Mouse (Mus musculus) thymus, adult 2 months (tissue): ENCODE data around the gene Smyd5. TPM values are rescaled to one million over a fixed set of nuclear protein-coding genes. Genes with fewer than 3 reads are reported as not detected.
A peak's percentile ranks its signal among the peaks of the same experiment; 100 is the strongest.

Source experiments
- DNase-seq: peaks from one replicate; pipeline ENCODE4 v3.0.0; 2021
- H3K27ac ChIP-seq: fragments of 200-500 bp; 2 replicates; pipeline ENCODE4 v1.5.1; 2012; ENCODE audit warnings: low read length, control low read depth; ENCODE audit not compliant: control insufficient read depth, insufficient read depth
- H3K27me3 ChIP-seq: fragments of 200-500 bp; 2 replicates; pipeline ENCODE4 v1.6.1; 2012; ENCODE audit warnings: mild to moderate bottlenecking, low read length, moderate library complexity, mixed read lengths; ENCODE audit not compliant: control insufficient read depth, insufficient read depth
- H3K36me3 ChIP-seq: fragments of 200-500 bp; 2 replicates; pipeline ENCODE4 v1.6.1; 2012; ENCODE audit warnings: mild to moderate bottlenecking, low read length, moderate library complexity; ENCODE audit not compliant: control insufficient read depth, insufficient read depth
- H3K4me1 ChIP-seq: fragments of 200-500 bp; replicated peaks from 2 replicates; pipeline ENCODE4 v1.6.1; 2012; ENCODE audit warnings: low read length; ENCODE audit not compliant: control insufficient read depth, insufficient read depth
- H3K4me3 ChIP-seq: fragments of 200-500 bp; 2 replicates; pipeline ENCODE4 v1.5.1; 2012; ENCODE audit warnings: mild to moderate bottlenecking, low read length, control low read depth, moderate library complexity; ENCODE audit not compliant: control insufficient read depth, insufficient read depth
- CTCF ChIP-seq: fragments of 200-500 bp; IDR thresholded peaks from 2 replicates; pipeline ENCODE4 v1.5.1; 2012; ENCODE audit warnings: mild to moderate bottlenecking, control low read depth, low read length, moderate library complexity, borderline replicate concordance; ENCODE audit not compliant: control insufficient read depth, poor library complexity, insufficient read depth; ENCODE audit errors: extremely low read depth
- POLR2A ChIP-seq: fragments of 200-500 bp; IDR thresholded peaks from 2 replicates; pipeline ENCODE4 v1.6.1; 2012; ENCODE audit warnings: mild to moderate bottlenecking, low read length, control low read depth, moderate library complexity; ENCODE audit not compliant: control insufficient read depth, poor library complexity, insufficient read depth; ENCODE audit errors: extremely low read depth
- WGBS: fragments of 180-500 bp; shearing (Covaris S2); methylation state at CpG from one replicate; pipeline ENCODE4 v1.1.7; 2018; 5-methylcytosine and 5-hydroxymethylcytosine counted together
- polyA plus RNA-seq: library from polyadenylated mRNA; depleted of rRNA; stranded (reverse); fragments of >200 nt; gene quantifications from 2 replicates; pipeline ENCODE4 v1.2.3, GENCODE M21; 2012; rRNA removed

The Smyd5 gene
- 28.4 and 30.0 TPM in 2 replicates for polyA plus RNA-seq

GRCm38 (mm10) chr6:85431842-85432431 lies at the start of gene Smyd5:
Smyd5 (plus strand) TSS chr6:85431989.
- Histone ChIP-seq H3K4me3 (peak within 1 kb of the TSS; percentile 87), H3K4me1 (peaks cover 9% of the 10 kb centered on the region), H3K36me3 (no peaks in the 10 kb centered on the region), H3K27ac (no peak within 1 kb of the TSS), H3K27me3 (no peaks in the 10 kb centered on the region)
- peak; percentile 90 for DNase-seq
- 2% methylated on average over 39 of the region's 39 CpGs for WGBS
- no peak for TF ChIP-seq CTCF
- no peak for TF ChIP-seq POLR2A

- no peak for TF ChIP-seq POLR2A
- TF ChIP-seq CTCF = no peak
- no peaks in the 10 kb centered on the region for H3K36me3 ChIP-seq
- DNase-seq = no peak
- no peaks in the 10 kb centered on the region for H3K27me3 ChIP-seq
- H3K27ac ChIP-seq = no peak overlapping the region
- peaks cover 11% of the 10 kb centered on the region for H3K4me1 ChIP-seq
- H3K4me3 ChIP-seq = no peak overlapping the region
- 85% methylated on average over 2 of the region's 2 CpGs for WGBS
These were observed 49.0 kb upstream of the Smyd5 start for GRCm38 (mm10) chr6:85382791-85383190.

GRCm38 (mm10) chr6:85388608-85389007 lies 43.2 kb upstream of the Smyd5 start:
- no peak for DNase-seq
- TF ChIP-seq POLR2A = no peak
- TF ChIP-seq CTCF = no peak
- Histone ChIP-seq H3K27me3 (no peaks in the 10 kb centered on the region), H3K27ac (no peak overlapping the region), H3K4me3 (no peak overlapping the region), H3K4me1 (no peaks in the 10 kb centered on the region), H3K36me3 (no peaks in the 10 kb centered on the region)
- 64% methylated on average over 5 of the region's 5 CpGs for WGBS

GRCm38 (mm10) chr6:85391803-85392202 lies 40.0 kb upstream of the Smyd5 start:
- WGBS = 14% methylated on average over 5 of the region's 7 CpGs
- no peak for TF ChIP-seq POLR2A
- TF ChIP-seq CTCF = no peak
- DNase-seq = peak; percentile 61

GRCm38 (mm10) chr6:85395360-85395759 lies 36.4 kb upstream of the Smyd5 start:
- 89% methylated on average over 2 of the region's 2 CpGs for WGBS
- Histone ChIP-seq H3K27ac (no peak overlapping the region), H3K36me3 (no peaks in the 10 kb centered on the region), H3K4me3 (no peak overlapping the region), H3K27me3 (no peaks in the 10 kb centered on the region), H3K4me1 (no peaks in the 10 kb centered on the region)
- DNase-seq = no peak
- TF ChIP-seq CTCF (no peak), POLR2A (no peak)

More at GRCm38 (mm10) chr6:85391803-85392202, 40.0 kb upstream of the Smyd5 start:
- H3K4me3 ChIP-seq = no peak overlapping the region
- H3K27ac ChIP-seq = no peak overlapping the region
- no peaks in the 10 kb centered on the region for H3K4me1 ChIP-seq
- H3K27me3 ChIP-seq = no peaks in the 10 kb centered on the region
- no peaks in the 10 kb centered on the region for H3K36me3 ChIP-seq

GRCm38 (mm10) chr6:85397165-85397564 lies 34.6 kb upstream of the Smyd5 start:
- 8% methylated on average over 1 of the region's 1 CpGs for WGBS
- Histone ChIP-seq H3K4me3 (no peak overlapping the region), H3K27me3 (no peaks in the 10 kb centered on the region), H3K4me1 (no peaks in the 10 kb centered on the region), H3K27ac (no peak overlapping the region), H3K36me3 (no peaks in the 10 kb centered on the region)
- TF ChIP-seq CTCF (no peak), POLR2A (no peak)
- peak; percentile 52 for DNase-seq

GRCm38 (mm10) chr6:85399715-85400114 lies 32.1 kb upstream of the Smyd5 start:
- TF ChIP-seq POLR2A (no peak), CTCF (no peak)
- 74% methylated on average over 5 of the region's 5 CpGs for WGBS
- H3K27me3 ChIP-seq = no peaks in the 10 kb centered on the region
- H3K27ac ChIP-seq = no peak overlapping the region
- DNase-seq = no peak
- H3K36me3 ChIP-seq = no peaks in the 10 kb centered on the region
- no peak overlapping the region for H3K4me3 ChIP-seq
- no peaks in the 10 kb centered on the region for H3K4me1 ChIP-seq
